Mouse (Mus musculus): ENCODE data around the gene Pnpo.

DNA sequence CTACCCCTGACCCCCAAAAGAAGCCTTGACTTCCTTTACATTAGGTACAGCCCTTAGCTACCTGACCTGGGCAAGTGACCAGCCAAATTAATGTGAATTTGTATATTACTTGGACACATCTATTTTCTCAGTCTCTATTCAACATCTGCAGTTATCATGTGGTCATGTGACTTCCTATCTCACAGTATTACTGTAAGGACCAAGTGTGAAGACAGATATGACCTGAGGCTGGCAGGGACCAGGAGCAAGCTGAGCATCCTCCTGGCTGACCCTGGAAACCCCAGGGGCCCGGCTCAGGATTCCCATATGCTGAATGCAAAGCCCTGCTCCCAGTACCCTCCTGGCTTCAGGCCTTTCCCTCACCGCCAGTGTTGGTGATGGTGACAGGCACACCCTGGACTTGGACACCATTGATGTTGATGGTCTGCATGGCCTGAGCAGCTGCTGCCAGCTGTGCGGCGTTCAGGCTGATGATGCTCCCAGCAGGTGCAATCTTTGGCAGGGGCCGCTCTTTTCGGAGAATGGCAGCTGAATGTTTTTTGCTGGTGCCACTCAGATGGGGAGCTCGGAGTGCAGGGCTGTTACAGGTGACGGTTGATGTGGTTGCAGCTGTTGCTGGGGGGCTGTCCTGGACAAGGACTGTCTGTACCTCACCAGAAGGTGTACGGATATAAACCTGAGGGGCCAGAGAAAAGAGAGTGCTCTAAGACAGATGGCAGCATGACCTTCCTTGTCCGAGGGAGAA, 13.4 kb upstream of the Pnpo start:
- TF ChIP-seq GATA1 (IDR thresholded peaks at IDR 0.05; ENCODE audit: low read length) (no peak), TAL1 (IDR thresholded peaks at IDR 0.05; ENCODE audit: low read length) (no peak)
